Mouse (Mus musculus): ENCODE results near the gene Gprc5d.

Gene Gprc5d

GRCm38 (mm10) chr6:135133486-135133885, 15.4 kb upstream of the Gprc5d start:
- DNase-seq = no peak

- DNase-seq = no peak
These were observed 15.0 kb upstream of the Gprc5d start for GRCm38 (mm10) chr6:135133086-135133485.

GRCm38 (mm10) chr6:135124755-135125380, 6.8 kb upstream of the Gprc5d start:
- DNase-seq = no peak

- no peak for DNase-seq
These were observed 1.6 kb downstream of the Gprc5d start for GRCm38 (mm10) chr6:135116479-135116878.

GRCm38 (mm10) chr6:135113114-135113436, 5.0 kb downstream of the Gprc5d start:
- DNase-seq = no peak

GRCm38 (mm10) chr6:135112411-135113113, 5.5 kb downstream of the Gprc5d start:
- no peak for DNase-seq

- no peak for DNase-seq
These were observed 11.1 kb downstream of the Gprc5d start for GRCm38 (mm10) chr6:135107014-135107413.

GRCm38 (mm10) chr6:135102736-135103303, 15.3 kb downstream of the Gprc5d start:
- no peak for DNase-seq

GRCm38 (mm10) chr6:135100787-135101472, 17.2 kb downstream of the Gprc5d start:
- no peak for DNase-seq

GRCm38 (mm10) chr6:135092798-135093470, 25.1 kb downstream of the Gprc5d start:
- DNase-seq = no peak

- no peak for DNase-seq
These were observed 27.4 kb downstream of the Gprc5d start for GRCm38 (mm10) chr6:135090661-135091060.

GRCm38 (mm10) chr6:135089786-135090185, 28.3 kb downstream of the Gprc5d start:
- no peak for DNase-seq

GRCm38 (mm10) chr6:135087721-135088451, 30.2 kb downstream of the Gprc5d start:
- DNase-seq = peak; percentile 70 to 75

GRCm38 (mm10) chr6:135085703-135086102, 32.4 kb downstream of the Gprc5d start:
- no peak for DNase-seq

GRCm38 (mm10) chr6:135083991-135084502, 34.0 kb downstream of the Gprc5d start:
- no peak for DNase-seq

GRCm38 (mm10) chr6:135078420-135078819, 39.7 kb downstream of the Gprc5d start:
- DNase-seq = no peak

GRCm38 (mm10) chr6:135076202-135076601, 41.9 kb downstream of the Gprc5d start:
- no peak for DNase-seq

- DNase-seq = no peak
These were observed 43.6 kb downstream of the Gprc5d start for GRCm38 (mm10) chr6:135074405-135074947.

- DNase-seq = no peak
These were observed 47.7 kb downstream of the Gprc5d start for GRCm38 (mm10) chr6:135070347-135070746.

GRCm38 (mm10) chr6:135069856-135070255, 48.2 kb downstream of the Gprc5d start:
- no peak for DNase-seq

GRCm38 (mm10) chr6:135068221-135068620, 49.9 kb downstream of the Gprc5d start:
- DNase-seq = no peak

Measured in cerebellum, postnatal 36 days (tissue).